Comparison of ENCODE assay signal across 26 mouse cellular contexts in the genomic region with DNA sequence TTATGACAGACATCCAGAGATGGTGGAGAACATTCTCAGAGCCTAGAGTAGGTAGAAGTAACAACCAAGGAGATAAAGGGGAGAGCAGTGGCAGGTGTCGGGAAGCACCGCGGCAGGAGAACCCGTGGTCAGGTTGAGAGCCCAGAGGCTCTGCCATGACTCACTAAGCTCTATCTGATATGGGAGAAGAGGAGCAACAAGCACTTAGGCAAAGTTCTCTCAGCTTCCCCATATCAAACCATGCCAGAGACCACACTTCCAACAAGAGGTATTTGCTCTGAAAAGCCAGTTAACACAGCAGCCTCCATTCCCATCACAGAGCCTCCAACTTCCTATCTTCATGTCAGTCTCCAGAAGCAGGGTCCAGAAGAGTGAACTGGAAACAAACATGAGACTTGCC. TPM values are rescaled to one million over a fixed set of nuclear protein-coding genes. Genes with fewer than 3 reads are reported as not detected.
DNase-seq lines count a peak whose midpoint lies in the region; ATAC-seq and TF ChIP-seq lines count a peak whose summit lies in the region.
"Had no signal": no experiment of that assay in that cellular context is flagged by ENCODE, and none has a peak within 500 bp of the region (broad histone marks: within the 10 kb centered on the region; RNA-seq: fewer than 3 reads in every experiment).

No protein-coding gene starts in this region.

- no peaks in the 10 kb centered on the region for H3K27me3 ChIP-seq in MEL (ENCODE audit: control insufficient read depth in 1 of 2, insufficient read depth in 2 of 2, low read length in 2 of 2)
- H3K27me3 ChIP-seq in kidney, adult 2 months (replicated peaks; ENCODE audit: control insufficient read depth, insufficient read depth, low read length): no peaks in the 10 kb centered on the region
- H3K27me3 ChIP-seq: CH12.LX; embryonic facial prominence, embryonic 13.5 days; embryonic facial prominence, embryonic 15.5 days; forebrain, embryonic 12.5 days; Patski had no signal

- no peaks in the 10 kb centered on the region for H3K9me3 ChIP-seq in MEL (replicated peaks; ENCODE audit: insufficient read depth, low read length)
- H3K9me3 ChIP-seq: embryonic facial prominence, embryonic 13.5 days; embryonic facial prominence, embryonic 15.5 days; forebrain, embryonic 10.5 days; forebrain, embryonic 12.5 days; G1E had no signal

- TF ChIP-seq EP300 in MEL (IDR thresholded peaks at IDR 0.05; ENCODE audit: low read depth in 1 of 2, low read length in 2 of 2): peak; percentile 31 to 75

- TF ChIP-seq CTCF in MEL (IDR thresholded peaks at IDR 0.05 in 2 of 3, conservative IDR thresholded peaks at IDR 0.05 in 1 of 3; ENCODE audit: control insufficient read depth in 1 of 3, insufficient read depth in 1 of 3, low read depth in 2 of 3, low read length in 3 of 3, poor library complexity in 1 of 3, severe bottlenecking in 1 of 3): no peak
- TF ChIP-seq CTCF in kidney, adult 2 months (conservative IDR thresholded peaks at IDR 0.05; ENCODE audit: insufficient read depth, insufficient read length, low read depth, low read length): no peak

- ATAC-seq in common myeloid progenitor, adult 5-6 weeks (replicated peaks; ENCODE audit: low read depth, poor library complexity, severe bottlenecking): peak; percentile 34
- ATAC-seq: activated CD4-positive, CD25-positive, alpha-beta regulatory T cell, adult 4 months; CD4-positive, CD25-positive, alpha-beta regulatory T cell, adult 4 months; forebrain, embryonic 14.5 days; forebrain, embryonic 16.5 days; Patski had no signal

- no peaks in the 10 kb centered on the region for H3K79me2 ChIP-seq in MEL (ENCODE audit: control insufficient read depth, insufficient read depth, low read length, poor library complexity)

- TF ChIP-seq POLR2A in MEL (IDR thresholded peaks at IDR 0.05; ENCODE audit: control insufficient read depth in 1 of 2, insufficient read depth in 1 of 2, low read depth in 1 of 2, low read length in 2 of 2, poor library complexity in 1 of 2): no peak
- TF ChIP-seq POLR2A in kidney, adult 2 months (IDR thresholded peaks at IDR 0.05; ENCODE audit: low read depth, low read length): no peak

- no peak for TF ChIP-seq RAD21 in MEL (IDR thresholded peaks at IDR 0.05; ENCODE audit: low read depth, low read length)

- H3K36me3 ChIP-seq in MEL (ENCODE audit: control insufficient read depth in 1 of 2, insufficient read depth in 2 of 2, low read length in 2 of 2): peaks cover 5 to 9% of the 10 kb centered on the region in 2 experiments
- H3K36me3 ChIP-seq in kidney, adult 2 months (ENCODE audit: control insufficient read depth, insufficient read depth, low read length): peaks cover 2% of the 10 kb centered on the region; the same call in 1 of the 2 replicates
- H3K36me3 ChIP-seq: forebrain, embryonic 12.5 days; G1E had no signal

- no peak overlapping the region for H3K4me3 ChIP-seq in MEL (ENCODE audit: control insufficient read depth in 1 of 2, insufficient read depth in 1 of 2, low read depth in 2 of 2, low read length in 2 of 2)
- H3K4me3 ChIP-seq in kidney, adult 2 months (ENCODE audit: insufficient read depth, low read depth, low read length): no peak overlapping the region
- H3K4me3 ChIP-seq: embryonic facial prominence, embryonic 13.5 days; embryonic facial prominence, embryonic 15.5 days; erythroblast, embryonic 14.5 days; forebrain, embryonic 10.5 days; forebrain, embryonic 12.5 days had no signal

- H3K27ac ChIP-seq in MEL (ENCODE audit: control insufficient read depth, low read depth, low read length): peak overlapping the region; percentile 41
- H3K27ac ChIP-seq in kidney, adult 2 months (ENCODE audit: insufficient read depth, low read depth, low read length): no peak overlapping the region
- H3K27ac ChIP-seq: embryonic facial prominence, embryonic 13.5 days; embryonic facial prominence, embryonic 15.5 days; forebrain, embryonic 10.5 days; forebrain, embryonic 12.5 days had no signal

- no peak overlapping the region for H3K9ac ChIP-seq in MEL (ENCODE audit: control insufficient read depth, low read depth, low read length, poor library complexity, severe bottlenecking)
- H3K9ac ChIP-seq: embryonic facial prominence, embryonic 13.5 days; embryonic facial prominence, embryonic 15.5 days; forebrain, embryonic 12.5 days had no signal

- H3K4me1 ChIP-seq in MEL (ENCODE audit: control insufficient read depth in 1 of 2, insufficient read depth in 2 of 2, low read length in 2 of 2): peaks cover 3 to 9% of the 10 kb centered on the region in 2 experiments
- H3K4me1 ChIP-seq in kidney, adult 2 months (ENCODE audit: control insufficient read depth, insufficient read depth, low read length): no peaks in the 10 kb centered on the region; the same call in 1 of the 2 replicates
- H3K4me1 ChIP-seq: embryonic facial prominence, embryonic 13.5 days; embryonic facial prominence, embryonic 15.5 days; forebrain, embryonic 10.5 days had no signal

- peak; percentile 86 for DNase-seq in MEL (ENCODE audit: low read depth, low spot score)
- DNase-seq in cerebellum, postnatal 25 days: no peak
- no peak for DNase-seq in layer of hippocampus, postnatal 14 days (ENCODE audit: low spot score in 2 of 2)
- DNase-seq in kidney, adult 2 months: no peak
- DNase-seq: adrenal gland, postnatal 10 days; adrenal gland, postnatal 25 days; B cell, adult 2 months; cerebellum, adult 11 months; cerebellum, adult 18-20 months; cerebellum, adult 8-10 months; cerebellum, adult 9-11 months; cerebellum, postnatal 14 days; embryo, embryonic 11 days had no signal

- WGBS in kidney, adult 2 months: 97% methylated on average over 4 of the region's 4 CpGs

TF ChIP-seq in MEL, 35 proteins besides CTCF, POLR2A, EP300 and RAD21:
- 0 out of 2 replicates have a peak, but pooled peaks have one; percentile 37 for TF ChIP-seq TBP (IDR thresholded peaks at IDR 0.05; ENCODE audit: low read depth, low read length)
- TF ChIP-seq RCOR1 (IDR thresholded peaks at IDR 0.05; ENCODE audit: low read depth, low read length): peak; percentile 25; the same call in 1 of the 2 replicates
- no peak for TF ChIP-seq SMC3 (IDR thresholded peaks at IDR 0.05; ENCODE audit: low read depth, low read length)
- TF ChIP-seq TAL1 (IDR thresholded peaks at IDR 0.05; ENCODE audit: low read length): peak; percentile 49
- TF ChIP-seq GATA1 (IDR thresholded peaks at IDR 0.05; ENCODE audit: low read depth, low read length): peak; percentile 79
- no peak for TF ChIP-seq HCFC1 (IDR thresholded peaks at IDR 0.05; ENCODE audit: low read depth, low read length)
- TF ChIP-seq GABPA (IDR thresholded peaks at IDR 0.05; ENCODE audit: low read depth, low read length): no peak
- no peak for TF ChIP-seq MAZ (IDR thresholded peaks at IDR 0.05; ENCODE audit: low read depth, low read length)
- no peak for TF ChIP-seq ZKSCAN1 (IDR thresholded peaks at IDR 0.05; ENCODE audit: low read depth, low read length)
- TF ChIP-seq TCF12 (IDR thresholded peaks at IDR 0.05; ENCODE audit: low read depth, low read length): peak; percentile 25; the same call in 1 of the 2 replicates
- TF ChIP-seq MAFK (IDR thresholded peaks at IDR 0.05; ENCODE audit: borderline replicate concordance, low read depth, low read length): no peak
- no peak for TF ChIP-seq CHD2 (IDR thresholded peaks at IDR 0.05; ENCODE audit: low read length)

RNA-seq across cellular contexts. Expression of a gene that starts 39.3 kb away (rescaled TPM):
- total RNA-seq in MEL (2012; rRNA removed): 4.4 and 4.5 TPM in 2 replicates
- polyA plus RNA-seq in MEL (2012; ENCODE audit: insufficient read depth in 1 of 2, insufficient read length in 2 of 2, low read depth in 1 of 2, low replicate concordance in 2 of 2, missing spikeins in 1 of 2): 10 to 100 TPM in 1 of 2 experiments, not detected in 1; 19.8 TPM
- 3.3 and 3.5 TPM in 2 replicates for total RNA-seq in common myeloid progenitor, adult 5-6 weeks (2017)
- total RNA-seq in layer of hippocampus, postnatal 14 days (2021): 100 to 1,000 TPM; 141 to 146 TPM
- 35.8 and 37.6 TPM in 2 replicates for polyA plus RNA-seq in kidney, adult 2 months (2012; rRNA removed)

RNA-seq across cellular contexts. Expression of a gene that starts 47.9 kb away (rescaled TPM):
- total RNA-seq in MEL (2012; rRNA removed): 19.5 and 23.4 TPM in 2 replicates
- 10 to 100 TPM in 1 of 2 experiments, not detected in 1; 28.4 TPM for polyA plus RNA-seq in MEL (2012; ENCODE audit: insufficient read depth in 1 of 2, insufficient read length in 2 of 2, low read depth in 1 of 2, low replicate concordance in 2 of 2, missing spikeins in 1 of 2)
- total RNA-seq in common myeloid progenitor, adult 5-6 weeks (2017): 65.3 and 71.5 TPM in 2 replicates
- total RNA-seq in layer of hippocampus, postnatal 14 days (2021): 10 to 100 TPM in 1 of 2 experiments, 1 to 10 TPM in 1; 9.7 to 10.2 TPM
- polyA plus RNA-seq in kidney, adult 2 months (2012; rRNA removed): 12.2 and 15.5 TPM in 2 replicates

Comparison
In these comparisons a context has a peak if more than half of its experiments do, and no peak if none do; other contexts are left out.
1. RNA of a gene that starts 39.3 kb away (total RNA-seq): 141 to 146 TPM in layer of hippocampus, postnatal 14 days; 4.4 to 4.5 TPM in MEL and 3.3 to 3.5 TPM in common myeloid progenitor, adult 5-6 weeks; every median in the first group is over 10 times any median in the second.